Mouse (Mus musculus): ENCODE data around the gene Fgfr2.

- TF ChIP-seq MAX (IDR thresholded peaks at IDR 0.05; ENCODE audit: low read depth) (no peak), POLR2A (IDR thresholded peaks at IDR 0.05; ENCODE audit: insufficient read length, low read depth) (no peak), MYOD1 (IDR thresholded peaks at IDR 0.05; ENCODE audit: control insufficient read depth in 1 of 3, insufficient read length in 2 of 3, low read depth in 2 of 3) (no peak), TCF3 (IDR thresholded peaks at IDR 0.05; ENCODE audit: insufficient read length, low read depth) (no peak), E2F4 (IDR thresholded peaks at IDR 0.05; ENCODE audit: insufficient read depth) (no peak), SRF (IDR thresholded peaks at IDR 0.05; ENCODE audit: control insufficient read depth, insufficient read length, low read depth) (no peak), CEBPB (IDR thresholded peaks at IDR 0.05; ENCODE audit: insufficient read depth, poor library complexity, severe bottlenecking) (no peak), MYOG (IDR thresholded peaks at IDR 0.05; ENCODE audit: control insufficient read depth in 1 of 3, insufficient read depth in 1 of 3, insufficient read length in 2 of 3, low read depth in 2 of 3) (no peak), POLR2AphosphoS2 (IDR thresholded peaks at IDR 0.05; ENCODE audit: insufficient read length, low read depth) (no peak), TCF12 (IDR thresholded peaks at IDR 0.05; ENCODE audit: insufficient read depth, poor library complexity, severe bottlenecking) (no peak), USF1 (IDR thresholded peaks at IDR 0.05; ENCODE audit: low read depth) (no peak), REST (IDR thresholded peaks at IDR 0.05; ENCODE audit: insufficient read depth, insufficient read length) (no peak)
Measured at GRCm38 (mm10) chr7:132236789-132237188, 886.4 kb downstream of the Fgfr2 start.
